Mouse (Mus musculus) embryo, embryonic 10 days (tissue): Measurements from ENCODE around the gene Mecom.
A peak's percentile ranks its signal among the peaks of the same experiment; 100 is the strongest.

ENCODE experiments used
- DNase-seq: peaks from one replicate; pipeline ENCODE4 v3.0.0-alpha.2; 2015; ENCODE audit warnings: low spot score

The Mecom gene

DNA sequence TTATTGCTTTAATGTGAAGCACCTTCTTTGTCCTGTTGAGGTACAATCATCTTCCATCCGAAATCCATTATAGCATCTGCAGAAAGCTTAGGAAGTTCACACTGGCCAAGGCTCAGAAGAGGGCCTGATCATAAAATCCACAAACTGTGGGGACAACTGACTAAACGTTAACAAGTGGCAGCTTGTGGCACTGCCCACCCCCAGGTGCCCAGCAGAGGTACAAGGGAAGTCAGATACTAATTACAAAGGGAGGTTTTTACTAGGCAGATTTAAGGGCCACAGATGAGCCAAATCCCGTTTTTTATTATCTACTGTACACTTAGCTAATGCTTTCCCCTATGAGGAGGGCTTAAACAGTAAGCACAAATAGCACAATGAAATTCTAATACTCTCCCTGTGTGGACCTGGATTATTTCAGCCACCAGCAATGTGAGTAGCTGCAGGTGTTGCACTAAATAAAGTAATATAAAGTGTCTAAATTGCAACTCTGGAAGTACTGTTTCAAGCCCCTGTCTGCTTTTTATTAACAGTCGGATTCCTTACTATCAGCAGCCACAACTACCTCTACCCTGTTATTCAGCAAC is 443.2 kb downstream of the Mecom start:
- DNase-seq = no peak

DNA sequence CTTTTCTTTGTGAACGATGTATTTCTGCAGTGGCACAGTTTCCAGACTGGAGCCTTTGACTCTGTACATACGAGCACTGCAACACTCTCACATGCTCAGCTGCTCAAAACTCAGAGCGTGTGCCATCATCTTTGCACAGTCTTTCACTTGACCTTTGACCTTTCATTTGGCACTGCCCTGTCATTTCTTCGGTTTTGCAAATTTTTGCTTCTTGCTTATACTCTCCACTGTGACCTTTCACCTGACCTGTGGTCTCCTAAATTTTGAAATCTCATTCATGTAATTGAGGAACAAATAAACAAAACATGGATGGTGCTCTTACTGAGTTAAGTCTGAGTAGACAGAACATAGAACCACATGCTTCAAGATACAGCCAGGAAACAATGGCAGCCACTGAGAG is 446.7 kb downstream of the Mecom start:
- no peak for DNase-seq

DNA sequence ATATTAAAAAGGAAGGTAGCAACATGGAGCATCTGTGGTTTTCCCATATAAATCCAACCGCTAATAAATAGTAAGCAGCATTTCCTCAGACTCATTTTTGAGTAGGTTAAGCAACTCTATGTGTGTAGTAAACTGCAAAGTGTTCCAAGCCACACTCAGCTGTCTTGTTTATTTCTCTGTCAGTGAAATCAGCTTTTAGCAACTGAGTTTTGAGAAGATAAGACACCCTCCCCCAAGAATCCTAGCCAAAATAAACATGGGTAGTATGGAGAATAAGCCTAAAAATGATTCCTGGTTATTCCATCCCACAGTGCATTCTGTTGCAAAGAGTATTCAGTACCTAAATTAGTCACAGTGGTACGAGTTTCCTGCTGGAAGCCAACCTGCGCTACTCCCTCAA is 450.1 kb downstream of the Mecom start:
- no peak for DNase-seq

DNA sequence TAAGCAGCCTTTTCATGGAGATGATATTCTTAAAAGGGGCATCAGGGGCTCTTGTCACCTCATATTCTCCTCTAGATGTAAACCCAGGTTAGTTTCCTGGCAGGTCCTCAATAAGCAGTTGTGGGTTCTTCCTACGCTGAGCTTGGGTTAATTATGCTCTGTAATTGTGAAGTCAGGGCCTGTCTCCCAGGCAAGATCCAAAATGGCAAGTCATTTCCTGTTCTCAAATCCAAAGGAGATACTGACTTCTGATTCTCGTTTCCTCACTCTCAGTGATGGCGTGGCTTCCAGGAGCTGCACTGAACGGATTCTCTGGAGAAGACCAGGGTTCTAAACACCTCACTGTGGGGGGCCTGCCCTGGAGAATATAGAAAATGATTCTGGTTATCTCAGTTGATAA is 450.7 kb downstream of the Mecom start:
- DNase-seq = no peak

DNA sequence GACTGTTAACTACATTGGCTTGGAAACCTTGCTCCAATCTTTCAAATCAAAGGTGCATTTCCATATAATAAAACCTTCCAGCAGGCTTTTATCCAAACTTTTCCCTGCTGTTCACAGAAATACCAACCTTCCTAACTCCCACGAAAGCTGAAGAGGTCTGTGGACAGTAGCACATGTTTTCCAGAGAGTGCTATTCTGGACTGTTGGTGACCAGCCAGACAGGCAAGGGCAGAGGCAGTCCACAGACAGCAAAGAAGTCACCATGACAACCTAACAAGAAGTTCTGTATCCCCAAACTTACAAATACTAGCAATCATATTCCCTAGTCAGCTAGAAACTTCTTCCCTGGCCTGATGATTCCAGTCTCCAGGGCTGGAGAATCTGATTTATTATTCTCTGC is 454.8 kb downstream of the Mecom start:
- no peak for DNase-seq

DNA sequence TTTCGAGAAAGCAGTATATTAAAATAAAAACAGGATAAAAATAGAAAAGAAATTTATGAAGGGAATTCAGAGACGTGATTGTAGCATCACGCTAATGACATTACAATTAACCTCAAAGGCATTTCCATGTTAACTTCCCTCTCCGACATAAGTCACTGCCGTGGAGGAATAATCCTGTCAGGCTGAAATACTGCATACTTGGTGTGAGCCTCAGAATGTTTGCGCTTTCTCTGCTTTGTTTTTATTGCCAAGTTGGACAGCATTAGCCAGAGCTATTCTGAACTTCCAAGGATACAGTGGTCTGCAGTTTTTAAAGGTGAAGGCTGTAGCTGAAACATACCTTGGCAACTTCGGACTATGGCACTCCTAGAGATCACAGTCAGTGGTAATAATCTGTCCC is 455.3 kb downstream of the Mecom start:
- DNase-seq = no peak

DNA sequence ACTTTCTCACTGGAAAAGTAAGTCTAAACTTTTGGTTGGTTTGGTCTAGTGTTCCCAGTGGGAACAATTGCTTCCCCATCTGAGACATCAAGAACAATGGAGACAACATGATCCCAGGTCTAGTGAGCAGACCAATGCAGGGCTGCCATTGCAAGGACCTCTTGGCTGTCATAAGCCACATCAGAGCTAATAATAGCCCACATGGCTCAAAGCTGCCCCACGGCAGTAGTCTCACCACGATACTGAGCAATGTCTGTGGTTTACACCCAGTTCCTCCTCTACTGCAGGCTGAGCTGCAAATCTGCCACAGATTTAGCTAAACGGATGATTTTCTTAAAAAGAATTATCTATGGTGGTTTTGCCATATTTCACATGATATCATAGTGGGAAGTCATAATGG is 455.9 kb downstream of the Mecom start:
- DNase-seq = no peak

DNA sequence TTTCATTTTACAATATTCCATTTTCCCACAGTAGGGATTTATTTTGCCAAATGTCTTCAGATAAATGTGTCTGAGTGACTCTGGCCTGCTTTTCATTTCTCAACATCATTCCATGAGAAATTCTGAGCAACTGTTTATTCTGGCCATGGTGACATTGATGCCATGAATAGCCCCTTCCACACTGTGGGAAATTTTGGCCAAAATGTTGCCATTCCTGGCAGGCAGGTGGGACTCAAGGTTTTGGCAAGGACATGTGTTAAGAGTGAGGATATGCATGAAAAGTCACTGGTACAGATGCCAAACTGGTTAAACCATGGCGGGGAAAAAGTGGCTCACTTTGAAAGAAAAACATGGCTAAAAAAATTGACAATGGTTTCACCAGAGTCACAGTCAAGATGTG is 456.4 kb downstream of the Mecom start:
- DNase-seq = no peak

DNA sequence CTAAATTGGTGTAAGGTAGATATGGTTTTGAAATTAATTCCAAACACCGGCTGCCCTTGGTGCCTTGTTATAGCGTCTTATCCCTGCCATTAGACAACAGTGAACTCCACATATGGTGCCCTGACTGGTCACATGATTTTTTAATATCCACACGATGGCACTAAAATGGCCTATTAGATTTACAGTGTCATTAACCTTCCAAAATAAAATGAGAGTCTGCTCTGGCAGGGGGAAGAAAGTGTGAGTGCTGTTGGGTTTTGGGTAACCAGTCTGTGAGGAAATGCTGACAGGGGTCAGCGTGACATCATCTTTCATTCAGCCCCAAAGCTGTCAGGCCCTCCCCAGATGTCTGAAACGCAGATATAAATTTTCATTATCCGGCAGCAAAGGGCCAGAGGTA is 461.7 kb downstream of the Mecom start:
- DNase-seq = peak; percentile 39

DNA sequence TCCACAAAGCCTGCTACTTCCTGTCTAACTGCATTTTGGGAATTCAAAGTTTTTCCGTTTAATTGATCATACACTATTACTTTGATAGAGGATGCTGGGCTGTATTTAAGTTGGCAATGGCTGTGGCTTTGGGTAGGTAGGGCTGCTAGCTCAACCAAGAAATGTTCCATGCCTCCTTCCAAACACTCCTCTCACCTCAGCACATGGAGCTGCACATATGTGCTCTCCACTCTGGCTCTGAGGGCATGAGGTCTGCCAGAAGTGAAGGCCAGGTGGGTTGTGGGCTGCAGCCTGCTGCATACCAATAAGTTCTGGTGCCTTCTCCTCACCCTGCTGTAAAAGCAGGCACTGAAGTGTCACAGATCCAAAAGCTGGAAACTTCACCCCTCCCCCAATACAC is 464.0 kb downstream of the Mecom start:
- DNase-seq = no peak

DNA sequence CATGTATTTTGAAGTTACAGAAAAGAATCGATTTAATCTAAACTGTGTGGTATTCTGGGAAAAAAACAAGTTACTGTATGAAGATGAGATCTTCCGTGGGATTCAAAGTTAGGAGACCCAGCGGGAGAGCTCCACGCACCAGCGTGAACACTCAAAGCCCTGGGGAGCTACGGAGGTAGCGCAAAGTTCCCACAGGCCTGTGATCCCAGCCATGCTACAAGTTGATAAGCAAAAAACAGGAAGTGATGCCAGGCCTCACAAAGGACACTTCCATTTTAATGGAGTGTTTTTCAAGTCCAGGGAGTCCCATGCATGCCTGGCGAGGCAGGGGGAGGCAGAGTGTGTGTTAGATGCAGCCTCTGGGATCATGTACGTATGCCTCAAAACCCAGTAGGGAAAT is 464.5 kb downstream of the Mecom start:
- DNase-seq = no peak

DNA sequence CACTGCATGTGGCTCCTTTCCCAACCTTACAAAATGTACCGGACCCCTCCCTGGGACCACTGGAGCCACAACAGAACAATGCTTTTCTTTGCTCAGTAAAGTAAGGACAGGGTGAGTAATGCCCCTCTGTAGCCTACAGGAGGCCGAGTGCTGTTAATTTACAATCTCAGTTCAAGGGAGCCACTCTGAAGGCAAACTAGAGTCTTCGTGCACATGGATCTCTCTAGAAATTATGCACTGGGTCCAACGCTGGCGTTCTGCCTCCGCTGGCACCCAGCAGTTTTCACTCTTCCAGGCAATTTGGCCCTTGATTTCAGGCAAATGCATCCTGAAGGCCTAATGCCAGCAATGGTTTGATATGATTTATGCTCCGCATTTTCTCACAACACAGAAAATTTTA is 467.0 kb downstream of the Mecom start:
- DNase-seq = no peak

DNA sequence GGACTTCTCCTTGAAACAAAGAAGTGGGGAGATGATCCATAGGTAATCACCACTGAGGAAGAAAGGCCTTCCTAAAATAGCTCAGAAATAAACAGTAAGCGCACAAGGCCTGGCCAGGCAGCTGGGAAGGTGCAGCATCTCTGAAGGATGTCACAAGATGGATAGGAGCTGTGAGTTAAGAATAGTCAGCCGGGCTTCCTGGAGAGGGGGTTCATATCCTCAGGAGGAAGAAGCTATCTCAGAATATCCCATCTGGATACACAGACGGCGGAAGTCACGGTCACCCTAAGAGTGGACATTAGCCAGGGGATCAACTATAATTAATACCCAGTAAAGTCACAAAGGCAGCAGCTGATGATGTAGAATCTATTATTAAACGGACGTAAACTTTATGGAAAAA is 471.3 kb downstream of the Mecom start:
- no peak for DNase-seq

DNA sequence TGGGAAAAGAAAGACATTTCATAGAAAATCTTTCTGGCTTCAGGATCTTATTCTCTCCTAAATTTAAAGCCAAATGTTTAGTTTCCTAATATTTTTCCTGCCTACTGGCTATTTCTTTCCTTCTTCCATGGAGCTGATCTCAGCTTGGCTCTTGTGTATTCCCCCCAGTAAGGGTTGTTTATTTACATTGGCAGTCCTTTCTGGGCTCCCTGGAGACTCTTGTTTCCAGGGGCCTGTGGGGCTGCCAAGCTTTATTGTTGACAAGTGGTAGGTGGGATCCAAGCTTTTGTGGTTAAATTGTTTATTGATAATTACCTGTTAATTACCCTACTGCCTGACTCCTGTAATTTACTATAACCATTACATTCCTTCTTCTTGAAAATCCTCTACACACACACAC is 476.5 kb downstream of the Mecom start:
- no peak for DNase-seq

DNA sequence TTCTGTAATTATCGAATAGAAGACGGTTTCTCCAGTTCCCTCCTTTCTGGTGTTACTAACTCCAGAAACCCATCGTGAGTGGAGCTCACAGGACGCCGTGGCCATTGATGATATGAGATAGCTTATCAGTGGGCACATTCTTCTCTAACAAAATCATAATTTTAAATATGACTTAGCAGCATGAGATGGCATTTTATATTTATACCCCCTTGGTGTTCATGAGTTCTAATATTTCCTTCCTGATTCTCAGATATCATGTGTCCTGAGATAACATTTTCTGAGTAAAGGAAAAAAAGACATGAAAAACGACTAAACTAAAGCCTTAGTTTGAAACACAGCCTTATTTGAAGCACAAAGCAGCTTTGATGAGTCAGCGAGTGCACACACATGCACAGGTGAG is 481.3 kb downstream of the Mecom start:
- DNase-seq = no peak

DNA sequence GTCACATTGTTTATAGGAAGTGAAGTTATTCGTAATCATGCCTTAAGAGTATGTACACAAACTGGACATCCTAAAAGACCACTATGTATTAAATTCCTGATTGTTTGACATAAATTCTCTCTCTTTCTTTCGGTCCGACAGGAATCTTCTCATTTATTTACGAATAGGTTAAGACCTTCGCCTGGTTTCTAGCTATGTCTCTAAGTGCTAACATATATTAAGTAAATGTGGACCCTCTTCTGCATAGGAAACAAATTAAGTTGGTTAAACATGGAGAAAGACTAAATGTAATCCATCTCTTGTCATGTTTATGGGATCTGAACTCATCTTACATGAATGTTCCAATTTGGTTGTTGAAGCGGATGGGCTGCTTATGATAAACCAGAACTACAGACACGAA is 487.8 kb downstream of the Mecom start:
- no peak for DNase-seq

DNA sequence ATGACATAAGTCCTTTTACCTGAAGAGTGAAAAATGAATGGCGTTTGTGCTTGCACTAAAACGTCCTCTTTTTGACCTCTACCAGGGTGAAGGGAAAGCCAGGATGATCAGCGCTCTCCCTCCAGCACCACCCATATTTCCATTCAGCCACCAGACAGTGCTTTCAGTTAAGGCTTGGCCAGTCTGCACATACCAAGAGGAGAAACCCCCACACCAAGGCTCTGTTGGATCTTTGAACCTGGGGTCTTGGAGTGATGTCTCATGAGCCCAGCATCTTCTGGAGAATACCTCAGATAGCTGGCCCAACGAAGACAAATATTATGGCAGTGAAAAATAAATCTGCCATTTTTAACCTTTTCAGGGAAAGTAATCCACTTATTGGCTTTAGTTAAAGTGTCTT is 488.2 kb downstream of the Mecom start:
- no peak for DNase-seq

DNA sequence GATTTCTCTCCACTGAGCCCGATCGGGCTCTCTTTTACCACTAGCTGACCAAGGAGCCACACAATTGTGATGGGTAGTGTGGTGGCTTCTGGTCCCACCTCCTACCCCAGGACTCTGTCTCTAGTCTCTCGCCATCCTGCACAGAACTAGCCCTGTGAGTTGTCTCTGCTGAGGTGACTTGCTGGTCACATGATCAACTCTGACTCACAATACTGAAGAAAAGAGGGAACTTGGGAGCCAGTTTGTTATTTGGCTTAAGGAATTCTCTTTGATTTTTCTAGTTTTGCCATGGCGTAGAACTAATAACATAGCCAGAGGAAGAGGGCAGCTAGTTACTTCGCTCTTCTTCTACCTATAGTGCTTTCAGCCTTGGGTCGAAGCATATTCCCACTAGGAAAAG is 496.5 kb downstream of the Mecom start:
- no peak for DNase-seq

DNA sequence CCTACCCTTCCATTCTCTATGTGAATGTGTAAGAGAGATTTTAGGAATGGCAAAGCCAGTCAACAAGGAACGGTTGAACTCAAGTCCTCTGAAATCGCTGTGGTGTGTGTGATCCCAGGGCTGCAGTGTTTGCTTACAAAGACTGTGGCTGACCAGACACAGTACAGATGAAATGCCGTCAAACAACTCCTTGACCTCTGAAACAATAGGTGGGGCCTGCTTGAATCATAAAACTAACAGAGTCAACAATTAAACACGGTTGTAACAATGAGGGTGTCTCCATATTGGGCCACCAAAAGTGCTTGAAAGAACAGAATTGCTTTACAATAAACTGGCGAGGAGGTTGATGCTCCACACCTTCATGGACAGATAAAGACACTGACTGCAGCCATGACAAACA is 497.0 kb downstream of the Mecom start:
- DNase-seq = no peak

DNA sequence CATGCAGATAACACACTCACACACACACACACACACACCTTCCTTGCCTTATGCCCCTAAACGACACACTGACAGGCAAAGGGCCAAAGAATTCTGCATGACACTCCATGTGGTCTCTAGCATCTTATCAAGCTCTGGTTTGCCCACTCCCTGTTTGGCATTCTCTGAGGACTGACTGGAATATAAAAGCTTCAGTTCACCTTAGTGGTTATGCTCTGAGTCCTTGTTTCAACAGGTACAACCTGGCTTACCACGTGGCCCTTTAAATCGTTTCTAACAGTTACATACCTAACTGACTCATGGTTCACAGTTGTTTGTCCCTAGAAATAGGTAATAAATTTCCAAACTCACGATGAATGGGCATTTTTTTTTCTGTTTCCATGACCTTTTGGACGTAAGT is 499.0 kb downstream of the Mecom start:
- DNase-seq = no peak

DNA sequence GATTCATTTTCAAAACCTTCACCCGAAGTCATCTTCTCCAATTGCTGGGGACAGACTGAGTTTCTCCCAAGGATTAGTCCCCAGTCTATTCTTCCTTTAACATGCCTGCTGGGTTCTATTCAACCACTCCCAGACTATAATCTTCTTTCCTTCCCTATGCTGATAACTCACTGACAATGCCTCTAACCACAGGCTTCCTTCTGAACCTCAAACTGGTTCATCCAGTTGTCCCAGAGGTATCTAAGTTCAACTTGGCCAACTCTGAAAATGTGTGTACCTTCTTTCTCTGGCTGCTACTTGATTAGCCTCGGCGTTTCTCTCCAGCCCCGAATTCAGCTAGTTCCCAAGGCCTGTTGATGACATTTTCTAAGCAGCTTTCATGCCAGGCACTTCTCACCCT is 499.7 kb downstream of the Mecom start:
- DNase-seq = no peak

DNA sequence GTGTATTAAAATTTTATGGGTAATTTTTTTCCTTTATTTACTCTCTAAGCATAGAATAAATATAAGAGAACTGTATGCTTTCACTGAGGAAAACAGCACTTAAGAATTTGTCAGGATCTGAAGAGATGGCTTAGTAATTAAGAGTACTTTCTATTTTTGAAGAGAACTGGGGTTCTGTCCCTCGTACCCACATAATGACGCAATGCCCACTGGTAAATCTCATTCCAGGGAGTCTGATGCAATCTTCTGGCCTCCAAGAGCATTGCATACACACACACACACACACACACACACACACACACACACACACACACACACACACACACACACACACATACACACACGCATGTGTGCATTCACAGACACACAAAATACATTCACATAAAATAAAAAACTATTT is 504.3 kb downstream of the Mecom start:
- no peak for DNase-seq

DNA sequence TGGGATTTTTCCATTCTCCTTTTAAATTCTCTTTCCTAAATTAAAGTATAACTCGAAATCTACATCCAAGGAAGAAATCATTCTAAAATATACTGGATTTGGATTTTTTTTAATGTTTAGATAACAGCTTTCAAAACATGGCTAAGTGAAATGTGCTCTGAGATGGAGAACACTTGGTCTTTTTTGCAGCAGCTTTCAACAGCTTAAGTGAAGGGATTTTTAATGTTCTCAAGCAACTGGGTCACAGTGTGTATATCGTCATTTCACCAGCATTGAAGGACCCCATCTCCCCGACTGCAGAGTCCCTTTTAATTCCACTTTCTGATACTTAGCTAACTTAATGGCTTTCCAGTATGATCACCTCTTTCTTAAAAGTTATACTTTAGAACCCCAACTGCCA is 509.3 kb downstream of the Mecom start:
- DNase-seq = no peak

DNA sequence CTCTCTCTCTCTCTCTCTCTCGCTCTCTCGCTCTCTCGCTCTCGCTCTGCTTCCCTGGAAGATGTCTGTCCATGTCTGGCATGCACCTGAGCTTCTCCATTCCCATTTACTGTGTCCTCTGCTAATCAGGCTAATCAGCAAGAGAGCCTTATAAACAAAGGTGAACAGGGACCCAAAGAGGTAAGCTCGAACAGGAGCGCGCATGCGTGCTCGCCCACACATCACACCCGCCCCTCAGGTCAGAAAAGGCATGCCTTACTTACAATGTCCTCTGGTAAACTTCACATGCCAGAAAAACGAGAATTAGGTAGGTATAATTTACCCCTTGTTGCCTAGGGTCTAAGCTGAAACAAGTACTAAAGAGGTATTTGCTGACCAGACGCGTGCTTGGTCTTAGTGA is 527.8 kb downstream of the Mecom start:
- no peak for DNase-seq

DNA sequence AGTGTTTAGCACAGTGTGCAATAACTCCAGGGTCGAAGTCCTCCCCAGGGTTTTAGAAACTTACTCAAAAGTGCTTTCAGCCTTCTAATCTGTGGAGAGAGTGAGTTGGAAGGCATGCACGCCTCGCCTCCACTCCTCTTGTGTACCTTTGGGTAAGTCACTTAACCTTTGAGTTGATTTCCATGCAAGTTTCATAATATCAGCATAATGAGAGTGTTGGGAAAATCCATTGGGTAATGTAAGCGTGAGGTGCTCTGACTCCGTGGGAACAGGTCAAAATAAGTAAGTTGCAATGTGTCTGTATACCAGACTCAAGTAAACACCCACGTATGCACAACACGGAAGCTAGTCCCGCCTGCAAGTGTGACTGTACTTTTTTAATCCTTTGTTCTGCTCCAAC is 528.4 kb downstream of the Mecom start:
- DNase-seq = no peak
